Mouse (Mus musculus) myocyte (in vitro differentiated cells): ENCODE results near the gene Dlgap1. TPM values are rescaled to one million over a fixed set of nuclear protein-coding genes. Genes with fewer than 3 reads are reported as not detected.

Experiments
- H3K27me3 ChIP-seq: one replicate; pipeline ENCODE4 v1.6.1; 2011; ENCODE audit not compliant: control insufficient read depth, insufficient read depth, insufficient read length
- H3K36me3 ChIP-seq: one replicate; pipeline ENCODE4 v1.6.1; 2011; ENCODE audit not compliant: control insufficient read depth, insufficient read depth
- H3K4me2 ChIP-seq: one replicate; pipeline ENCODE4 v1.6.1; 2011; ENCODE audit warnings: low read depth, control low read depth
- H3K4me3 ChIP-seq: one replicate; pipeline ENCODE4 v1.5.1; 2011; ENCODE audit warnings: mild to moderate bottlenecking, control low read depth, moderate library complexity
- H3K79me2 ChIP-seq: one replicate; pipeline ENCODE4 v1.6.1; 2011; ENCODE audit not compliant: control insufficient read depth, insufficient read depth
- H3ac ChIP-seq: one replicate; pipeline ENCODE4 v1.6.1; 2011; ENCODE audit not compliant: control insufficient read depth, insufficient read length
- CEBPB ChIP-seq: IDR thresholded peaks from 2 replicates; pipeline ENCODE4 v1.6.1; 2011; ENCODE audit warnings: mild to moderate bottlenecking, moderate library complexity; ENCODE audit not compliant: poor library complexity, insufficient read depth, severe bottlenecking
- E2F4 ChIP-seq: IDR thresholded peaks from one replicate; pipeline ENCODE4 v1.6.1; 2011; ENCODE audit warnings: mild to moderate bottlenecking, control low read depth, moderate library complexity; ENCODE audit not compliant: insufficient read depth
- MAX ChIP-seq: IDR thresholded peaks from one replicate; pipeline ENCODE4 v1.6.1; 2011; ENCODE audit warnings: low read depth, mild to moderate bottlenecking, control low read depth
- MYOD1 ChIP-seq, 3 experiments: IDR thresholded peaks; one replicate each; pipeline ENCODE4 v1.6.1; 2011; ENCODE audit warnings: control low read depth in 2 of 3, low read depth in 2 of 3, mild to moderate bottlenecking in 2 of 3, moderate library complexity in 1 of 3; ENCODE audit not compliant: insufficient read length in 2 of 3, control insufficient read depth in 1 of 3
- MYOG ChIP-seq, 3 experiments: IDR thresholded peaks; one replicate each; pipeline ENCODE4 v1.6.1; 2011; ENCODE audit warnings: control low read depth in 2 of 3, low read depth in 2 of 3, mild to moderate bottlenecking in 2 of 3; ENCODE audit not compliant: insufficient read length in 2 of 3, control insufficient read depth in 1 of 3, insufficient read depth in 1 of 3
- POLR2A ChIP-seq: IDR thresholded peaks from one replicate; pipeline ENCODE4 v1.6.1; 2011; ENCODE audit warnings: low read depth, mild to moderate bottlenecking, control low read depth, moderate library complexity; ENCODE audit not compliant: insufficient read length
- POLR2AphosphoS2 ChIP-seq: IDR thresholded peaks from one replicate; pipeline ENCODE4 v1.6.1; 2011; ENCODE audit warnings: low read depth, control low read depth; ENCODE audit not compliant: insufficient read length
- REST ChIP-seq: IDR thresholded peaks from one replicate; pipeline ENCODE4 v1.6.1; 2011; ENCODE audit warnings: mild to moderate bottlenecking, control low read depth, moderate library complexity; ENCODE audit not compliant: insufficient read depth, insufficient read length
- SRF ChIP-seq: IDR thresholded peaks from one replicate; pipeline ENCODE4 v1.6.1; 2011; ENCODE audit warnings: low read depth; ENCODE audit not compliant: control insufficient read depth, insufficient read length
- TCF12 ChIP-seq: IDR thresholded peaks from one replicate; pipeline ENCODE4 v1.6.1; 2011; ENCODE audit warnings: mild to moderate bottlenecking, control low read depth; ENCODE audit not compliant: poor library complexity, insufficient read depth, severe bottlenecking
- TCF3 ChIP-seq: IDR thresholded peaks from one replicate; pipeline ENCODE4 v1.6.1; 2011; ENCODE audit warnings: low read depth, control low read depth; ENCODE audit not compliant: insufficient read length
- USF1 ChIP-seq: IDR thresholded peaks from one replicate; pipeline ENCODE4 v1.6.1; 2011; ENCODE audit warnings: low read depth, mild to moderate bottlenecking, control low read depth, moderate library complexity
- polyA plus RNA-seq: library from polyadenylated mRNA; unstranded; fragments of >200 nt; fragmentation: generic; extraction: Trizol; gene quantifications from one replicate; pipeline ENCODE4 v1.2.1, GENCODE M21; 2012; ENCODE audit warnings: missing spikeins

Dlgap1 gene
- polyA plus RNA-seq, 1 experiment = 0.31 TPM

GRCm38 (mm10) chr17:70510441-70510840 lies 541.6 kb downstream of the Dlgap1 start:
- no peaks in the 10 kb centered on the region for H3K79me2 ChIP-seq
- H3K4me2 ChIP-seq = no peak overlapping the region
- TF ChIP-seq REST (no peak), MYOG (IDR thresholded peaks at IDR 0.05; ENCODE audit: control insufficient read depth in 1 of 3, insufficient read depth in 1 of 3, insufficient read length in 2 of 3, low read depth in 2 of 3) (no peak), TCF3 (no peak), USF1 (no peak), E2F4 (no peak), TCF12 (no peak), POLR2AphosphoS2 (no peak), MYOD1 (IDR thresholded peaks at IDR 0.05; ENCODE audit: control insufficient read depth in 1 of 3, insufficient read length in 2 of 3, low read depth in 2 of 3) (no peak), SRF (no peak), POLR2A (no peak), CEBPB (no peak), MAX (no peak)
- H3ac ChIP-seq = no peak overlapping the region
- H3K36me3 ChIP-seq = no peaks in the 10 kb centered on the region
- no peak overlapping the region for H3K4me3 ChIP-seq
- no peaks in the 10 kb centered on the region for H3K27me3 ChIP-seq

- Histone ChIP-seq H3K36me3 (no peaks in the 10 kb centered on the region), H3ac (no peak overlapping the region), H3K79me2 (no peaks in the 10 kb centered on the region), H3K4me3 (no peak overlapping the region), H3K27me3 (peaks cover 7% of the 10 kb centered on the region), H3K4me2 (no peak overlapping the region)
- no peak for TF ChIP-seq TCF3
These were observed 542.5 kb downstream of the Dlgap1 start for GRCm38 (mm10) chr17:70511401-70511800.

DNA sequence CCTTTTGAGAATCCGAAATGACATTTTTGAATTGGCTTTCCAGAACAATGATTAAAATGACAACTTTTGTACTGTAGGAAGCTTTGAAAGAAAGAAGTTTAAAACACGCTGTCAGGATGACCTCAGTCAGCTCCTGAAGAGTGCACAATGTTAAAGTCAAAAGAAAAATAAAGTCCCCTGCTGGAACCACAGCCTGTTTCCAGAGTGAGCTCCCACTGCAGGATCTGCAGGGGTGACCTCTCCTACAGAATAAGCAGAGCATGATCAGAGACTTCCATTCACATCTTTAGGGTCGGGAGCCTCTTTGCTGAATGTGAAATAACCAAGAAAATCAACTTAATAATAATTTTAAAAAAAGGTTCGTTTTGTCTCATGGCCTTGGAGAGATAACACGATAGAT lies 544.9 kb downstream of the Dlgap1 start:
- Histone ChIP-seq H3K36me3 (no peaks in the 10 kb centered on the region), H3K79me2 (no peaks in the 10 kb centered on the region), H3K4me2 (no peak overlapping the region), H3K4me3 (no peak overlapping the region), H3K27me3 (peaks cover 10% of the 10 kb centered on the region), H3ac (no peak overlapping the region)
- TF ChIP-seq TCF3 (no peak), TCF12 (no peak), POLR2AphosphoS2 (no peak), MAX (no peak), E2F4 (no peak), MYOG (IDR thresholded peaks at IDR 0.05; ENCODE audit: control insufficient read depth in 1 of 3, insufficient read depth in 1 of 3, insufficient read length in 2 of 3, low read depth in 2 of 3) (no peak), REST (no peak), USF1 (no peak), MYOD1 (IDR thresholded peaks at IDR 0.05; ENCODE audit: control insufficient read depth in 1 of 3, insufficient read length in 2 of 3, low read depth in 2 of 3) (no peak), POLR2A (no peak), CEBPB (no peak), SRF (no peak)

GRCm38 (mm10) chr17:70516506-70516905 lies 547.6 kb downstream of the Dlgap1 start:
- Histone ChIP-seq H3K4me3 (no peak overlapping the region), H3K36me3 (no peaks in the 10 kb centered on the region), H3K27me3 (peaks cover 15% of the 10 kb centered on the region), H3ac (no peak overlapping the region), H3K79me2 (no peaks in the 10 kb centered on the region), H3K4me2 (no peak overlapping the region)
- TF ChIP-seq POLR2A (no peak), MYOD1 (IDR thresholded peaks at IDR 0.05; ENCODE audit: control insufficient read depth in 1 of 3, insufficient read length in 2 of 3, low read depth in 2 of 3) (no peak), SRF (no peak), USF1 (no peak), TCF12 (no peak), TCF3 (no peak), REST (no peak), CEBPB (no peak), POLR2AphosphoS2 (no peak), MYOG (IDR thresholded peaks at IDR 0.05; ENCODE audit: control insufficient read depth in 1 of 3, insufficient read depth in 1 of 3, insufficient read length in 2 of 3, low read depth in 2 of 3) (no peak), E2F4 (no peak), MAX (no peak)

- Histone ChIP-seq H3K36me3 (no peaks in the 10 kb centered on the region), H3K27me3 (peaks cover 16% of the 10 kb centered on the region), H3K4me3 (no peak overlapping the region), H3ac (no peak overlapping the region), H3K4me2 (no peak overlapping the region), H3K79me2 (no peaks in the 10 kb centered on the region)
- no peak for TF ChIP-seq POLR2AphosphoS2
- TF ChIP-seq TCF12 = no peak
- no peak for TF ChIP-seq SRF
- no peak for TF ChIP-seq MAX
- TF ChIP-seq MYOD1 (IDR thresholded peaks at IDR 0.05; ENCODE audit: control insufficient read depth in 1 of 3, insufficient read length in 2 of 3, low read depth in 2 of 3) = no peak
- TF ChIP-seq USF1 = no peak
- no peak for TF ChIP-seq POLR2A
- TF ChIP-seq TCF3 = no peak
- no peak for TF ChIP-seq REST
These were observed 548.5 kb downstream of the Dlgap1 start for GRCm38 (mm10) chr17:70517333-70517732.
